Mouse (Mus musculus) heart, postnatal 0 days (tissue): ENCODE results near the gene Dpep3. TPM values are rescaled to one million over a fixed set of nuclear protein-coding genes. Genes with fewer than 3 reads are reported as not detected.

ENCODE experiments used
- ATAC-seq: fragments of 200-750 bp; cut with Nextera tagmentation; 2 replicates; pipeline ENCODE4 v1.8.0; 2017; ENCODE audit warnings: low read depth, moderate number of reproducible peaks, moderate library complexity; ENCODE audit not compliant: insufficient read depth
- DNase-seq: peaks from one replicate; pipeline ENCODE4 v3.0.0-alpha.2; 2016; ENCODE audit warnings: low spot score
- H3K27ac ChIP-seq: fragments of 300-500 bp; sonication (generic); 2 replicates; pipeline ENCODE4 v1.5.1; 2014; ENCODE audit warnings: low read depth, mild to moderate bottlenecking
- H3K27me3 ChIP-seq: fragments of 300-500 bp; sonication (generic); 2 replicates; pipeline ENCODE4 v1.6.1; 2014; ENCODE audit warnings: low read length, mixed read lengths; ENCODE audit not compliant: control insufficient read depth, insufficient read depth
- H3K36me3 ChIP-seq: fragments of 300-500 bp; sonication (generic); replicated peaks from 2 replicates; pipeline ENCODE4 v1.6.1; 2014; ENCODE audit warnings: low read length, mixed read lengths; ENCODE audit not compliant: control insufficient read depth, insufficient read depth
- H3K4me1 ChIP-seq: fragments of 300-500 bp; sonication (generic); 2 replicates; pipeline ENCODE4 v1.6.1; 2014; ENCODE audit warnings: antibody characterized with exemption; ENCODE audit not compliant: control insufficient read depth, insufficient read depth
- H3K4me2 ChIP-seq: fragments of 300-500 bp; sonication (generic); 2 replicates; pipeline ENCODE4 v1.6.1; 2014; ENCODE audit warnings: low read depth, mild to moderate bottlenecking, low read length, moderate library complexity
- H3K4me3 ChIP-seq: fragments of 300-500 bp; sonication (generic); 2 replicates; pipeline ENCODE4 v1.5.1; 2014; ENCODE audit warnings: low read depth, low read length
- H3K9ac ChIP-seq: fragments of 300-500 bp; sonication (generic); replicated peaks from 2 replicates; pipeline ENCODE4 v1.6.1; 2014; ENCODE audit warnings: low read depth, low read length, mixed read lengths
- H3K9me3 ChIP-seq: fragments of 300-500 bp; sonication (generic); replicated peaks from 2 replicates; pipeline ENCODE4 v1.6.1; 2016; ENCODE audit warnings: low read length; ENCODE audit not compliant: control insufficient read depth
- CTCF ChIP-seq: IDR thresholded peaks from 2 replicates; pipeline ENCODE4 v1.5.1; 2016; ENCODE audit warnings: antibody characterized with exemption, control low read depth, low read depth
- EP300 ChIP-seq: IDR thresholded peaks from 2 replicates; pipeline ENCODE4 v1.6.1; 2016; ENCODE audit warnings: antibody characterized with exemption, low read depth
- WGBS: fragments of 180-500 bp; shearing (Covaris S2); extraction: QIAGEN DNeasy Blood & Tissue Kit; methylation state at CpG from one replicate; pipeline ENCODE4 v1.1.7; 2014; 5-methylcytosine and 5-hydroxymethylcytosine counted together
- microRNA-seq: library from miRNA; unstranded; fragments of <30 nt; microRNA quantifications from one replicate; pipeline ENCODE4, GENCODE M21; 2016
- polyA plus RNA-seq: library from polyadenylated mRNA; unstranded; fragments of >200 nt; fragmentation: Nextera tagmentation; extraction: Ambion mirVana; gene quantifications from 2 replicates; pipeline ENCODE4 v1.2.1, GENCODE M21; 2015
- total RNA-seq: library from RNA; depleted of rRNA; stranded (reverse); fragments of >200 nt; gene quantifications from 2 replicates; pipeline ENCODE4 v1.2.3, GENCODE M21; 2014; ENCODE audit warnings: low replicate concordance; rRNA removed

Dpep3 gene
- total and polyA plus RNA-seq, 2 experiments from 2014 or later = not detected

GRCm38 (mm10) chr8:105930602-105931001, 48.6 kb downstream of the Dpep3 start:
- Histone ChIP-seq H3K27me3 (no peaks in the 10 kb centered on the region), H3K4me3 (no peak overlapping the region), H3K9me3 (no peaks in the 10 kb centered on the region), H3K27ac (no peak overlapping the region), H3K36me3 (peaks cover 24% of the 10 kb centered on the region), H3K9ac (no peak overlapping the region), H3K4me1 (no peaks in the 10 kb centered on the region), H3K4me2 (no peak overlapping the region)
- TF ChIP-seq CTCF = peak; percentile 99
- TF ChIP-seq EP300 = no peak
- ATAC-seq (peak; percentile 62), DNase-seq (peak; percentile 71)
- 22% methylated on average over 8 of the region's 8 CpGs for WGBS

DNA sequence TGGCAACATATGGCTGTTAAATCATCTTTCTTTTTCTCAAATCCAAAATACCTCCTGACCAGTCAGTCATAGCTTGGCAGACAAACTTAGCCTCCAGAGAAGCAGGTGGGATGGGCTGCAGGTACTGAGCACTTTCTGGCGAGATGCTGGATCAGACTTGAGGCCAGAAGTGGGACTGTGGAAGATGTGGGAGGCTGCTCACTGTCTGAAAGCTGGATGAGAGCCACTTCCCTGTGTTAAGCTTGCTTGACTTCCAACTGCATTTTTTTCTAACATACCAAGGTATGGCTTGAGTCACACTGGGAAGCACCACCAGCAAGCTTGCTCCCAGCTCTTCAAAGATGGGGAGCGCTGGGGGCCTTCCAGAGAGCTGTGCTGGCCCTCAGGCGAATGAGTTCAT, 54.1 kb downstream of the Dpep3 start:
- no peak overlapping the region for H3K4me3 ChIP-seq
- DNase-seq (no peak), ATAC-seq (no peak)
- H3K27me3 ChIP-seq = no peaks in the 10 kb centered on the region
- H3K9ac ChIP-seq = no peak overlapping the region
- no peak overlapping the region for H3K4me2 ChIP-seq
- 69% methylated on average over 3 of the region's 3 CpGs for WGBS
- no peaks in the 10 kb centered on the region for H3K4me1 ChIP-seq
- peaks cover 6% of the 10 kb centered on the region for H3K36me3 ChIP-seq
- TF ChIP-seq CTCF = no peak
- TF ChIP-seq EP300 = no peak
- H3K9me3 ChIP-seq = no peaks in the 10 kb centered on the region
- H3K27ac ChIP-seq = no peak overlapping the region

Small RNA genes within 50 kb of the gene (microRNA-seq; reads per million reads assigned to microRNA genes)
- not detected for gene Mir7074

Other genes with a start within 250 kb of the Dpep3 start
- 2.4 and 5.8 TPM in 2 replicates for gene Gfod2, start 220.8 kb downstream of the Dpep3 start, total RNA-seq
- 6.5 and 6.6 TPM in 2 replicates for gene Gfod2, start 220.8 kb downstream of the Dpep3 start, polyA plus RNA-seq
- 8.7 and 10.5 TPM in 2 replicates for gene Ranbp10, start 152.1 kb downstream of the Dpep3 start, total RNA-seq
- gene Ranbp10, start 152.1 kb downstream of the Dpep3 start, polyA plus RNA-seq = 6.1 and 6.7 TPM in 2 replicates
- not detected in 2 replicates for gene Tsnaxip1, start 151.7 kb downstream of the Dpep3 start, total RNA-seq
- gene Tsnaxip1, start 151.7 kb downstream of the Dpep3 start, polyA plus RNA-seq = 0.30 TPM in 1 of 2 replicates, not detected in the other
- 28.3 and 32.2 TPM in 2 replicates for gene Cenpt, start 126.2 kb downstream of the Dpep3 start, total RNA-seq
- gene Cenpt, start 126.2 kb downstream of the Dpep3 start, polyA plus RNA-seq = 11.5 and 12.9 TPM in 2 replicates
- 59.5 and 81.1 TPM in 2 replicates for gene Thap11, start 124.3 kb downstream of the Dpep3 start, total RNA-seq
- gene Thap11, start 124.3 kb downstream of the Dpep3 start, polyA plus RNA-seq = 35.5 and 36.6 TPM in 2 replicates
- gene Nutf2, start 118.8 kb downstream of the Dpep3 start, total RNA-seq = 19.4 and 38.0 TPM in 2 replicates
- gene Nutf2, start 118.8 kb downstream of the Dpep3 start, polyA plus RNA-seq = 135 and 147 TPM in 2 replicates
- 44.3 and 44.9 TPM in 2 replicates for gene Edc4, start 98.5 kb downstream of the Dpep3 start, total RNA-seq
- 15.1 and 18.1 TPM in 2 replicates for gene Edc4, start 98.5 kb downstream of the Dpep3 start, polyA plus RNA-seq
- not detected in 2 replicates for gene Nrn1l, start 85.9 kb downstream of the Dpep3 start, total RNA-seq
- gene Nrn1l, start 85.9 kb downstream of the Dpep3 start, polyA plus RNA-seq = 0.94 and 1.3 TPM in 2 replicates
- 44.2 and 52.4 TPM in 2 replicates for gene Pskh1, start 79.0 kb downstream of the Dpep3 start, total RNA-seq
- 15.4 and 15.6 TPM in 2 replicates for gene Pskh1, start 79.0 kb downstream of the Dpep3 start, polyA plus RNA-seq
- gene Ctrl, start 45.6 kb downstream of the Dpep3 start, total RNA-seq = not detected in 2 replicates
- gene Ctrl, start 45.6 kb downstream of the Dpep3 start, polyA plus RNA-seq = 0.31 and 0.38 TPM in 2 replicates
- 77.8 and 87.4 TPM in 2 replicates for gene Psmb10, start 41.0 kb downstream of the Dpep3 start, total RNA-seq
- 95.3 and 101 TPM in 2 replicates for gene Psmb10, start 41.0 kb downstream of the Dpep3 start, polyA plus RNA-seq
- 0.93 TPM in 1 of 2 replicates, not detected in the other for gene Lcat, start 36.0 kb downstream of the Dpep3 start, total RNA-seq
- 0.51 and 0.56 TPM in 2 replicates for gene Lcat, start 36.0 kb downstream of the Dpep3 start, polyA plus RNA-seq
- 36.7 and 40.7 TPM in 2 replicates for gene Slc12a4, start 13.3 kb downstream of the Dpep3 start, total RNA-seq
- 32.8 and 34.9 TPM in 2 replicates for gene Slc12a4, start 13.3 kb downstream of the Dpep3 start, polyA plus RNA-seq
- gene Dus2, start 11.9 kb upstream of the Dpep3 start, total RNA-seq = 8.5 and 9.8 TPM in 2 replicates
- gene Dus2, start 11.9 kb upstream of the Dpep3 start, polyA plus RNA-seq = 8.6 and 9.0 TPM in 2 replicates
- gene Dpep2nb, start 26.5 kb upstream of the Dpep3 start, total RNA-seq = not detected in 2 replicates
- 0.20 and 0.21 TPM in 2 replicates for gene Dpep2nb, start 26.5 kb upstream of the Dpep3 start, polyA plus RNA-seq
- 25.8 and 35.4 TPM in 2 replicates for gene Ddx28, start 32.5 kb upstream of the Dpep3 start, total RNA-seq
- gene Ddx28, start 32.5 kb upstream of the Dpep3 start, polyA plus RNA-seq = 10.9 TPM in 2 replicates
- gene Nfatc3, start 79.4 kb upstream of the Dpep3 start, total RNA-seq = 26.6 and 28.3 TPM in 2 replicates
- gene Nfatc3, start 79.4 kb upstream of the Dpep3 start, polyA plus RNA-seq = 2.0 and 2.4 TPM in 2 replicates
- gene Esrp2, start 157.5 kb upstream of the Dpep3 start, total RNA-seq = 9.8 and 10.6 TPM in 2 replicates
- gene Esrp2, start 157.5 kb upstream of the Dpep3 start, polyA plus RNA-seq = 0.27 and 0.31 TPM in 2 replicates
- 4.5 and 4.7 TPM in 2 replicates for gene Pla2g15, start 171.0 kb upstream of the Dpep3 start, total RNA-seq
- 5.0 and 5.4 TPM in 2 replicates for gene Pla2g15, start 171.0 kb upstream of the Dpep3 start, polyA plus RNA-seq
- gene Slc7a6, start 189.4 kb upstream of the Dpep3 start, total RNA-seq = 15.6 and 18.6 TPM in 2 replicates
- gene Slc7a6, start 189.4 kb upstream of the Dpep3 start, polyA plus RNA-seq = 15.4 and 18.2 TPM in 2 replicates
- 22.4 and 38.3 TPM in 2 replicates for gene Slc7a6os, start 231.5 kb upstream of the Dpep3 start, total RNA-seq
- gene Slc7a6os, start 231.5 kb upstream of the Dpep3 start, polyA plus RNA-seq = 13.5 and 14.9 TPM in 2 replicates
- gene Prmt7, start 231.5 kb upstream of the Dpep3 start, total RNA-seq = 40.2 and 49.1 TPM in 2 replicates
- gene Prmt7, start 231.5 kb upstream of the Dpep3 start, polyA plus RNA-seq = 21.8 and 23.8 TPM in 2 replicates